Mouse (Mus musculus) bone marrow macrophage, adult 2 months (primary cell): ENCODE measurements around the gene Sgpp2. TPM values are rescaled to one million over a fixed set of nuclear protein-coding genes. Genes with fewer than 3 reads are reported as not detected.

ENCODE experiments used
- H3K27ac ChIP-seq: 2 replicates; pipeline ENCODE4 v1.5.1; 2012; ENCODE audit warnings: low read depth, low read length; ENCODE audit not compliant: insufficient read depth
- H3K4me1 ChIP-seq: 2 replicates; pipeline ENCODE4 v1.6.1; 2012; ENCODE audit warnings: low read length; ENCODE audit not compliant: control insufficient read depth, insufficient read depth
- H3K4me3 ChIP-seq: 2 replicates; pipeline ENCODE4 v1.5.1; 2012; ENCODE audit warnings: mild to moderate bottlenecking, low read length, moderate library complexity; ENCODE audit not compliant: insufficient read depth
- CTCF ChIP-seq: IDR thresholded peaks from 2 replicates; pipeline ENCODE4 v1.5.1; 2012; ENCODE audit warnings: low read depth, mild to moderate bottlenecking, low read length, moderate library complexity
- POLR2A ChIP-seq: IDR thresholded peaks from 2 replicates; pipeline ENCODE4 v1.6.1; 2012; ENCODE audit warnings: mild to moderate bottlenecking, low read depth, low read length, borderline replicate concordance
- polyA plus RNA-seq: library from polyadenylated mRNA; stranded (reverse); fragments of >200 nt; gene quantifications from 2 replicates; pipeline ENCODE4 v1.2.4, GENCODE M21; 2012; ENCODE audit not compliant: missing spikeins, insufficient read depth, insufficient read length

The Sgpp2 gene
- polyA plus RNA-seq, 1 experiment = not detected

- peaks cover 12% of the 10 kb centered on the region for H3K4me1 ChIP-seq
- H3K4me3 ChIP-seq = no peak overlapping the region
- no peak overlapping the region for H3K27ac ChIP-seq
- no peak for TF ChIP-seq CTCF
- no peak for TF ChIP-seq POLR2A
Observed at GRCm38 (mm10) chr1:78437150-78437549, 127.0 kb downstream of the Sgpp2 start.

- Histone ChIP-seq H3K4me1 (peaks cover 4% of the 10 kb centered on the region; the same call in 1 of the 2 replicates), H3K27ac (no peak overlapping the region), H3K4me3 (no peak overlapping the region)
- no peak for TF ChIP-seq CTCF
- no peak for TF ChIP-seq POLR2A
Observed at GRCm38 (mm10) chr1:78440716-78441115, 130.6 kb downstream of the Sgpp2 start.

GRCm38 (mm10) chr1:78443056-78443455 lies 132.9 kb downstream of the Sgpp2 start:
- no peak overlapping the region for H3K27ac ChIP-seq
- TF ChIP-seq CTCF (no peak), POLR2A (no peak)
- peaks cover 7% of the 10 kb centered on the region for H3K4me1 ChIP-seq
- H3K4me3 ChIP-seq = no peak overlapping the region

- Histone ChIP-seq H3K4me3 (no peak overlapping the region), H3K4me1 (peaks cover 11% of the 10 kb centered on the region), H3K27ac (no peak overlapping the region)
- TF ChIP-seq POLR2A = no peak
- no peak for TF ChIP-seq CTCF
Observed at GRCm38 (mm10) chr1:78446232-78446631, 136.1 kb downstream of the Sgpp2 start.

- no peak overlapping the region for H3K4me3 ChIP-seq
- peaks cover 11% of the 10 kb centered on the region for H3K4me1 ChIP-seq
- H3K27ac ChIP-seq = no peak overlapping the region
- no peak for TF ChIP-seq POLR2A
- no peak for TF ChIP-seq CTCF
Observed at GRCm38 (mm10) chr1:78446742-78447141, 136.6 kb downstream of the Sgpp2 start.

- Histone ChIP-seq H3K4me1 (peaks cover 11% of the 10 kb centered on the region), H3K4me3 (no peak overlapping the region), H3K27ac (no peak overlapping the region)
- TF ChIP-seq POLR2A (no peak), CTCF (no peak)
Observed at GRCm38 (mm10) chr1:78448091-78448490, 137.9 kb downstream of the Sgpp2 start.

- Histone ChIP-seq H3K4me1 (peaks cover 11% of the 10 kb centered on the region), H3K27ac (no peak overlapping the region), H3K4me3 (no peak overlapping the region)
- TF ChIP-seq CTCF (no peak), POLR2A (no peak)
Observed at GRCm38 (mm10) chr1:78451070-78451854, 141.1 kb downstream of the Sgpp2 start.

GRCm38 (mm10) chr1:78452544-78452943 lies 142.4 kb downstream of the Sgpp2 start:
- H3K4me1 ChIP-seq = peaks cover 11% of the 10 kb centered on the region
- no peak overlapping the region for H3K27ac ChIP-seq
- H3K4me3 ChIP-seq = no peak overlapping the region
- TF ChIP-seq CTCF = no peak
- no peak for TF ChIP-seq POLR2A

- no peaks in the 10 kb centered on the region for H3K4me1 ChIP-seq
- no peak overlapping the region for H3K4me3 ChIP-seq
- no peak overlapping the region for H3K27ac ChIP-seq
- TF ChIP-seq POLR2A = no peak
- TF ChIP-seq CTCF = no peak
Observed at GRCm38 (mm10) chr1:78453886-78454285, 143.7 kb downstream of the Sgpp2 start.

GRCm38 (mm10) chr1:78454659-78455058 lies 144.5 kb downstream of the Sgpp2 start:
- Histone ChIP-seq H3K27ac (no peak overlapping the region), H3K4me3 (no peak overlapping the region), H3K4me1 (no peaks in the 10 kb centered on the region)
- TF ChIP-seq CTCF (no peak), POLR2A (no peak)

Other genes with a start within 250 kb of the Sgpp2 start
- gene Pax3, start 113.2 kb upstream of the Sgpp2 start, polyA plus RNA-seq = not detected in 2 replicates
- 35.7 and 40.1 TPM in 2 replicates for gene Farsb, start 178.6 kb downstream of the Sgpp2 start, polyA plus RNA-seq
- gene Mogat1, start 200.6 kb downstream of the Sgpp2 start, polyA plus RNA-seq = not detected in 2 replicates
- gene BC035947, start 201.8 kb downstream of the Sgpp2 start, polyA plus RNA-seq = not detected in 2 replicates